Mouse (Mus musculus) embryo, embryonic 11 days (tissue): ENCODE results near the gene Siva1.

Experiments
- DNase-seq: peaks from one replicate; pipeline ENCODE4 v3.0.0-alpha.2; 2015

Siva1 gene

DNA sequence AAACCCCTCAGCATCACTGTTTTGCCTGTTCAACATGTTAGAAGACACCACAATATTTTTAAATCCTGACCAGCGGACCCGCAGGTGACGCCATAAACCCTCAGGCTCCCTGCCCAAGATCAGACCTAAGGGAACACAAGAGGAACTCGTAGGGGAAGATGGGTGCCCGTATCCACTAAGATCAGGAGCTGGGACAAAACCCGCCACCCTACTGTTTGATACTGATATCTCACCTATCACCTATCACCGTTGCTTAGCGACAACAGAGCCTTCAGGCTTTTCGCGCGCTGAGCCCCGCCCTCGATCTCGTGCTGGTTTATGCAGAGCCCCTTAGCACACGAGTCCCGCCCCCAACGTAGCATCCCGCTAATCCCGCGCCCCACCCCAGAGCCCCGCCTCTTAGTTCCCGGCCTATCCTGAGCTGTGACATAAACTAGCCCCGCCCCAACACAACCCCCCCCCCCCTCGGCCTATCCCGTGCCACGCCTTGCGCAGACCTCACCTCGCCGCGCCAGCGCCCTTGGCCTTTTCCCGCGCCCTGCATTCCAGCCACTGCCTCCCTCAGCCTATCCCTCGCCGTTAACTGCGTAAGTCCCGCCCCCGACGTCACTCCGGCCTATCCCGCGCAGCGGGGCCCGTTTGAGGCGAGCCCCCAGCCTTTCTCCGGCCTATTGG lies at the start of gene Siva1:
Gene Siva1, plus strand, starts transcription at position 500 of the 675 bp plus-strand sequence.
- DNase-seq, result peak; percentile 100

DNA sequence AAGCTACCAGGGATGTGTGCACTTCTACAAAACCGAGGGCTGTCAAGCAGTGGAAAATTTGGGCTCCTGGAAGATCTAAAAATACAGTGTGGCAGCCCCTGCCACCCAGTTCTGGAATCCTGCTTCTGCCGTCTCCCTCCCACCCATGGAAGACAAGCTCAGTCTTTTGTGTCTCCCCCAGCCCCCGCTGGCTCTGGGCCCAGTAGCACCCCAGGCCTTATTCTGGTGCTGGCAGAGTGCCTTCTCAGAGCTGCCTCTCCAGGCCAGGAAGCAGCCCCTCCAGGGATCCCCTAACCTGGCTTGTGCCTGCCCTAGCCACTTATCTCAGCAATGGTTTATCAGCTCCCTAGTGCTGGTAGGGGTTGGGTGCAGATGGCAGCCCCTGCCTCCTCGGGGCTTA lies 49.5 kb upstream of the Siva1 start:
- no peak for DNase-seq

DNA sequence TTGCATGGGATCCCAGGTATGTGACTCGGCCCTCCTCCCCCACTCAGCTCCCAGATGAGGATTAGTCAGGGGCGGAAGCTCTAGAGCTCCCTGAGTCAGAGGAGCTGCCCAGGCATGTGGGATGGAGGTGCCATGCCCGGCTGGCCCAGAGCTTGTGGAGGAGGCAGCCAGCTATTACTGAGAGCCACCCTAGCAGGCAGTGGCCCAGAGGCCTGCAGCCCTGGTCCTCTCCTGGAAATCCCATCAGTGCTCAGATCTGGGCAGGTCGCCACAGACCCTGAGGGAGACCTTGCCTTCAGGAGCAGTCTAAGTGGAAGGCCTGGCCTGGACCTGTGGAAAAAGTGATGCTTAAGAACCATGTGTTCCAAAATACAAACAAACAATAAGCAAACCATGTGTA lies 48.9 kb upstream of the Siva1 start:
- DNase-seq, result no peak

DNA sequence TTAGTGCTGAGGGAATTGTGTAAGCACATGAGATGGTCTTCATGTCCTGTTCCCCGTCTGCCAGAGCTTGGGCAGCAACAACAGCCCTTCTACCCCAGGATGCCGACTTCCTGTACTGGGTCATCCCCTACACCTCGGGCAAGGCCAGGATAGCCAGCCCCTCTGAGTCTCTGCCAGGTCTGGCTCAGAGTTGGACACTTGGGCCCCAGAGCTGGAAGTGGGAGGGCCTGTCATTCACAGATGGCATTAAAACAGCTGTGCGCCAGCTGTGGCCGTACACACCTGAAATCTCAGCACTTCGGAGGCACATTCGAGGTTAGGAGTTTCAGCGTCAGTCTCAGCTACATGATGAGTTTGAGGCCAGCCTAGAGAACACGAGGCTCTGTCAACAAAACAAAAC lies 48.0 kb upstream of the Siva1 start:
- DNase-seq, result no peak

DNA sequence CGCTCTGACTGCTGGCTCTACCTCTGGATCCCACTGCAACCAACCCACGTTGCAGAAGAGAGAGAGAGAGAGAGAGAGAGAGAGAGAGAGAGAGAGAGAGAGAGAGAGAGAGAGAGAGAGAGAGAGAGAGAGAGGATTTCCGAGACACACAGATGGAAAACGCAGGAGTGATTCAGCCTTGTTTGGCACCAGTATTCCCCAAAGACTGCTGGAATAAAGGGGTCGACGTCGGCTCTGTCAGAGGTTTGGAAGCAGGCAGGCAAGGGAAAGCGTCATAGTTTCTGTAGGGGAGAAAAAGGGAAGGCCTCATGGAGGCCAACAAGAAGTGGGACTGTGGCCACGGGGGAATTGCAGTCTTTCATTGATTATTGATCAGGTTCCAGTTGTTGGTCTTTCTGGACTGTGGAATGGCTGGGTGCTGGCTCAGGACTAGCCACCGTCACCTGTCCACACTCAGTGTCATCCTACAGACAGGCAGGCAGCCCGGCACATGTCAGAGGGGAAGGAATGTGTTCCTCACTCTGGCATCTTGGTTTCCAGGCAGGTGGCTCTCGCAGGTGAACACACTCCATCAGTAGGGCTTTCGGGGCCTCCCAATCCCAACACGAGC lies 47.5 kb upstream of the Siva1 start:
- DNase-seq, result no peak

DNA sequence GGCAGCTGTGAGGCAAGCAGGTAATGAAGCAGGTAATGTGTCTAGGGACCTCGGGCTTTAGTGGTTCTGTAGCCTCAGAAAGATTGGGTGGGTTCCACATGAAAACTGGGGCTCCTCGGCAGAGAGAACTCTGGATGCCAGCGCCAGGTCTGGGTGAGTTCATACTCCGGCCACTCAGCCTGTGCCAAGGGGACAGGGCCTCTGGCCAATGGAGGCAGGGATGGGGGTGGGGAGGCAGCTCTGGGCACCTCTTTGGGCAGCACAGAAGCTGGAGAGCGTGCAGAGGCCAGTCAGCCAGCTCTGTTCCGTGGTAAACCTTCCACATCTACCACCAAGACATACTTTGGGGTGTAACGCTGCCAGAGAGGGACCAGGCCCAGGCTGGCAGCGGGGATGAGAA lies 46.9 kb upstream of the Siva1 start:
- no peak for DNase-seq

DNA sequence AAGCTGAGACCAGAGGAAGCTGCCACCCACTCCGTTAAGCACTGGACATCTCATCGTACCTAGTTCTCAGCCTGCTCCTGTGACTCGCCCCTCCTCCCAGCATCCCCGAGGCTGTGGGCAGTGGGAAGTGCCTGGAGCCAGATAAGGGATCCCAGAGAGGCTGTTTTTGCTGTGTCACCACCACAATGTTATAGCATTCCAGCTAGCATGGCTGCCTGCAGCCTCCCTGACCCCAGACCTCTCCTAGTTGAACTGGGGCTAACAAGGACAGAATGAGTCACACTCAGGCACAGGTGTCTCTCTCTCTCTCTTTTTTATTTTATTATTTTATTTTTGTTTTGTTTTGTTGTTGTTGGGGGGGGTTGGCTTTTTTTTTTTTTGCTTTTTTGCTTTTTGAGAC lies 45.3 kb upstream of the Siva1 start:
- no peak for DNase-seq

DNA sequence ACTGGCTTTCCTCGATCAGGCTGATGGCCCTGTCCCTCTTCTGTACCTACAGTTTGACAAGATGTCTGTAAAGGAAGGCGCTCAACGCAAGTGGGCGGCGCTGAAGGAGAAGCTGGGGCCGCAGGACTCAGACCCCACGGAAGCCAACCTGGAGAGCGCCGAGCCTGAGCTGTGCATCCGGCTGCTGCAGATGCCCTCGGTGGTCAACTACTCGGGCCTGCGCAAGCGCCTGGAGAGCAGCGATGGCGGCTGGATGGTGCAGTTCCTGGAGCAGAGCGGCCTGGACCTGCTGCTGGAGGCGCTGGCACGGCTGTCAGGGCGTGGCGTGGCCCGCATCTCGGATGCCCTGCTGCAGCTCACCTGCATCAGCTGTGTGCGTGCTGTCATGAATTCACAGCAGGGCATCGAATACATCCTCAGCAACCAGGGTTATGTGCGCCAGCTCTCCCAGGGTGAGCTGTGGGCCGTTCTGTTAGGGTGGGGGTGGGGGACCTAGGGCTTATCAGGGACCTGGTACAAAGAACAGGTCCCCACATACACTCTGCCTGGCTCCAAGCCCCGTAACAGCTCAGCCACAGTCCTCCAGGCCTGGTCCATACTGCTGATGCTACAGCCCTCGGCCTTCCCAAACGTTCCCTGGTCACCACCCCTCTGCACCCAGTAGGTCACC lies 44.4 kb upstream of the Siva1 start:
- DNase-seq, result no peak

DNA sequence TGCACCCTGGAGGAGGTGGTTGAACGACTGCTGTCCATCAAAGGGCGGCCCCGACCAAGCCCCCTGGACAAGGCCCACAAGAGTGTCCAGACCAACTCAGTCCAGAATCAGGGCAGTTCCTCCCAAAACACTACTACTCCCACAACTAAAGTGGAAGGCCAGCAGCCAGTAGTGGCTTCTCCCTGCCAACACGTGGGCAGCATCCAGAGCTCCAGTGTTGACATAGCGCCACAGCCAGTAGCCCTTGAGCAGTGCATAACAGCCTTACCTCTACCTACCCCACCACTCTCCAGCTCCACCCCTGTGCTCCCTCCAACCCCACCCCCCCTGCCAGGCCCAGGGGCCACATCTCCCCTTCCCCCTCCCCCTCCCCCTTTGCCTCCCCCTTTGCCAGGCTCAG lies 40.5 kb upstream of the Siva1 start:
- DNase-seq, result no peak

DNA sequence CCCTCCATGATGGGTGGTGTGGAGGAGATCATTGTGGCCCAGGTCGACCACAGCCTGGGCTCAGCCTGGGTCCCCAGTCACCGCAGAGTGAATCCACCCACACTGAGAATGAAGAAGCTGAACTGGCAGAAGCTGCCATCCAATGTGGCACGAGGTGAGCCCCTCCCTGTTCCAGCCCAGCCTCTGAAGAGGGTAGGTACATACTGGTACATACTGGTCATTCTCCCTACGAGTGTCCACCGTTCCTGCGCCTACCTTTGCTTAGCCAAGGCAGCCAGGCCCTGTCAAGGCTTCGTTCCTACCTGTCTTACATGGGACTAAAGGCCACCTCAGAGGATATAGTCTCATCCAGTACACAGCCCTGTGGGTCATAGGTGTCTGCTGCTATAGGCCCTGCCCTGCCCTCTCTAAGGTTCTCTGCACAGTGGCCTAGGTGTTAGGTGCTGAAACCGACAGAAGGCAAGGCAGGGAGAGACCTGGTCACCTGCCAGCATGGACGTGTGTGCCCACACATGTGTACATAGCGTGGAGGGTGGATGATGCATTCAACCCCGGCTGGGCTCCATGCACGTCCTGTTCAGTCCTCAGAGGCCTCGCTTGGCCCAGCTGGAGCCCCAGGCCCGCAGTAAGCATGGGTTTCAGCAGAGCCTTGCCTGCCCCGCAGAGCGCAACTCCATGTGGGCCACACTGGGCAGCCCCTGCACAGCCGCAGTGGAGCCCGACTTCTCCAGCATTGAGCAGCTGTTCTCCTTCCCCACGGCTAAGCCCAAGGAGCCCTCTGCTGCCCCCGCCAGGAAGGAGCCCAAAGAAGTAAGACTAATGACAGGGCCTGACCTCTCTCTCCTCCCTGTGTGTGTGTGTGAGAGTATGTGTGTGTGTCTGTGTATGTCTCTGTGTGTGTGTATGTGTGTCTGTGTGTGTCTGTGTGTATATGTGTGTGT lies 39.5 kb upstream of the Siva1 start:
- DNase-seq, result peak; percentile 75

DNA sequence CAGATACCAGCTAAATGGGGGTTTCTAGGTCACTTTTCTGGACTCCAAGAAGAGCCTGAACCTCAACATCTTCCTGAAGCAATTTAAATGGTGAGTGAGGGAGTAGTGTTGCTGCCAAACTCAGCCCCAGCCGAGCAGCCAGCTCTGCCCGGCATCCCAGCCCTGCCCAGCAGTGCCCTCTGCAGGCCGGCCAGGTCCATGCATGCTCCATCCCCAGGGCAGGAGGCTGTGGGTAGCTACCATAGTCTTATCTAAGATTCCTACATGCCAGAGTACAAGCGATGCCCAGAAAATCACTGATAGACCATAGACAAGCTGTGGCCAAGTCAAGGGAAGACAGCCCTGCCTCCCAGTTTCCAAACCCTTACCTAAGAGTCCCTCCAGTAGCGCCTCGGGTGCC lies 38.7 kb upstream of the Siva1 start:
- peak; percentile 67 for DNase-seq

DNA sequence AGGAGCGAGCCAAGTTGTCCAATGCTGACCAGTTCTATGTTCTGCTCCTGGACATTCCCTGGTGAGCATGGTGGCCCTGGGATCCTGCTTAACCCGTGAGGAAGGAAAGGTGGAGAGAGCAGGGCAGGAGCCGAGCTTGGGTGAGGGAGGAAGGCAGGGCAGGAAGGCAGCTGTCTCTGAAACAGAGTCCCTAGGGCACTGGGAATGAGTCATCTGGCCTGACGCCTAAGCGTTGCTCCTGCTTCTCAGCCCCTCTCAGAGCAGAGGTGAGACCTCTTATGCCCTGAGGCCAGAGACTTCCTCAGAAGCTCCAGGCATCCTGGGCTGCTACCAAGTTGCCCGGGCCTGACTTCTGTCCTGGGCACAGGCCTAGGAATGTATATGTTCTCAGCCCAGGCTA lies 37.5 kb upstream of the Siva1 start:
- no peak for DNase-seq

DNA sequence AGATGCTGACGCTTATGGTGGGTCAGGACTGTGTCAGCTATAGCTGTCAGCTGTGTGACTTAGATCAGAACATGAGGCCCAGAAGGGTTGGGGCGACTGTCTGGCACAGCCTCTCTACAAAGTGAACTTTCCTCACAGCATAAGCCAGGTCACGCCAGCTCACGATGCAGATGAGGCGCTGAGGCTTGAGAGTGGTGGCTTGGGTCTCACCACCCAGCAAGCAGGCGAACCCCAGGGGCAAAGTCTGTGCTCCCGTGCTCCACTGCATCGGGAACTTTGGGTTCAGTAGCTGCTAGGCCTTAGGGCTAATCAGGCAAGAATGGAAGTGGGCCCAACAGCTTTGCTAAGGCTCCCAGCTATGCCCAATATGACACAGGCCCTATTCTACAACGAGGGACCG lies 35.4 kb upstream of the Siva1 start:
- no peak for DNase-seq

DNA sequence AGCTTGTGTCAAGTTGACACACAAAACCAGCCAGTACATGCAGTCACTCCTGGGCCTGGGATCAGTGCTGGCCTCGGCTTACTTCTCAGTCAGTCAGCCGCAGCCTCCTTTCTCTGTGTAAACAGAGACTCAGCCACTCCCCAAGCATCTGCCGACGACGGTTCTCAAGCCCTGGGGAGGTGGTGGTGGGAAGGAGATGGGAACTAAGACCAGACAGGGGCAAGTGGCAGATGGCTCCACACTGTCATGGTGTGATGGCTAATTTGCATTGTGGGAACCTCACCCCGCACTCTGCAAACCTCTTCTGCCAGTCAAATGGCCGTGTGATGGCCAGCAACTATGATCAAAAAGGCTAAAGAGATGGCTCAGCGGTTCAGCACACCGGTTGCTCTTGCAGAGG lies 27.8 kb upstream of the Siva1 start:
- no peak for DNase-seq

DNA sequence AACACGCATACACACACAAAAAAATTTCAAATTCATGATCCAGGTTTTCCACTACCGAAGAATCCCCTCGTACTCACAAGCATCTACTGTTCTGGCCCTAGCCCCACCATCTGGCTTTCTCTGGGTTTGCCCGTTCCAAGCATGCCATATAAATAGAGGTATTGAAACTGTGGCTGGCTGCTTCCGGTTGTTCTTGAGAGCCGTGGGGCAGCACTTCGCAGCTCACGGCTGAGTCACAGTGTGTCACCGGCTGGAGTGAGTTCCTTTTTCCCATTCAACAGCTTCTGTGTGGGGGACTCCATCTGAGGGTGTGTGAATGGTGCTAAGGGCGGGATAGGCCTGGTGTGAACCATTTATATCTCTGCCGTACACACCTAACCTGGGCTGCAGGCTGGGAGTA lies 27.3 kb upstream of the Siva1 start:
- DNase-seq, result no peak

DNA sequence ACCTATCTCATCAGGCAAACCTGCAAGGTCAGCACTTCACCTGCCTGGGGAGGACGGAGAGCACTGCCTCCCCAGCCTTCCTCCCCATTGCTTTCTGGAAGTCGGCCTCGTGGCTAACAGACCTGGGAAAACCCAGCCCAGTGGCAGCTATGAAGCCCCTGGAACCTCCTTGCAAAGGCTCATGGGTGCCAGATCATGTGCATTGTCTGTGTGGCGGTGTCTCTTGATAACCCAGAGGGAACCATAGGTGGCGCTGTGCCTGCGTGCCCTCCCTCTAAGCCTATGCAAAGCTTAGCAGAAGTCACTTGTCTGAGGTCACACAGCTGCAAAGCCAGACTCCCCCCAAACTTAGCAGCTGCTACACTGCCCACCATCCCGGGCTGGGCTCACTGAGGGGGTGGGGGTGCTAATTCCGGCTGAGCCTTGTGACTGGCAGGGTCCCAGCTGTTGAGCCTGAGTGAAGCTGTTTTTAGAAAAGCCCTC lies 26.5 kb upstream of the Siva1 start:
- DNase-seq, result peak; percentile 87

DNA sequence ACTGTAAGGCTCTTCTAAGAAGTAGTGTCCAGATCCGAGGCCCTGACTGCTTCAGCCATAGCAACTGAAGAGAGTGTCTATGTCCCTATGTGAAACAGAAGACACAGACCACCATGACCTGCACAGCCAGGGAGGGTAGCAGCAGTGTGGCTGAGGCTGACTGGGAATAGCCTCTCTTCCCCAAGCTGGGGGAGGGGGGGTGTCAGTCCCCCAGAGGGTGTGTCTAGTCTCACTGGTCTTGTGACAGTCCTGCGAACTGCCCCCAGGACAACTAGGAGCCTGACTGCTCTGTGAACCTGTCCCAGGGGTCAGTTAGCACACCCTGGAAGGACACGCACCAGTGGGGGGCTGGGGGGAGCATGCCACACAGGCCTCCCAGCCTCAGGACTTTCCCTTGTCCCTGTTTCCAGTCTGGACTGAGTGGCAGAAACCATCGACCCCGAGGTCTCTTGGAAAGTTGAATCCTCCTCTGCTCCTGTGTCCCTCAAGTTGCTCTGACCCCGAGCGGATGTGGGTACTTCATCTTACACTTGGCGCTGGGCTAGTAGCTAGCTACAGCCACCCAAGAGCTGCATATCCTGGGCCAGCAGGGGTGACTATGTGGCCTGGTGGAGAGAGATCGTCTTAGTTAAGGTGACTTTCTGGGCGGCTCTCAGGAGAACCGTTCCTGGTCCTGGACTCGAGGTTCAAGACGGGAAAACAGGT lies 25.3 kb upstream of the Siva1 start:
- no peak for DNase-seq

DNA sequence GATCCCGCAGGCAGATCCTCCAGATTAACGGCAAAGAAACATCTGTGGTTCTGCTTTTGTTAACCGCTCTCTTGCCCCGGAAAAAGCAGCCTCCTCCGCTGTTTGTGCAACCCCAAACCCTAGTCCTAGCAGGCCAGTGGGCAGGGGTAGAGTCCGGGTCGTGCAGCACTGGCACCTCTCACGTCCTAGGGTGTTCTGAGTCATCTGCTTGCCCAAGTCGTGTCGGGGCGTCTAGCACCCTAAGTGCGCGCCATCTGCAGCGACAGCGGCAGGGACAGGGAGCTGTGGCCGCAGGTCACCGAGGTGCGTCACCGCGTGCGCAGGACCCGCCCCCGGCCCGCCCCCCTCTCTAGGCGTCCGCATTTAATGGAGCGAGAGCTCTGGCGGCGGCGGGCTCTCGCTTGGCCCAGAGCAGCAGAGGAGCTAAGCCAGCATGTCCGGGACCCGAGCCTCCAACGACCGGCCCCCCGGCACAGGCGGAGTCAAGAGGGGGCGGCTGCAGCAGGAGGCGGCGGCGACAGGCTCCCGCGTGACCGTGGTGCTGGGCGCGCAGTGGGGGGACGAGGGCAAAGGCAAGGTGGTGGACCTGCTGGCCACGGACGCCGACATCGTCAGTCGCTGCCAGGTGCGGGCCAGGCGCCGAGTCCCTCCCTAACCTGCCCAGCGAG lies 24.7 kb upstream of the Siva1 start, which contains the start of gene Adssl1:
Gene Adssl1, plus strand, starts transcription at position 360 of the 668 bp plus-strand sequence.
- peak; percentile 75 for DNase-seq

DNA sequence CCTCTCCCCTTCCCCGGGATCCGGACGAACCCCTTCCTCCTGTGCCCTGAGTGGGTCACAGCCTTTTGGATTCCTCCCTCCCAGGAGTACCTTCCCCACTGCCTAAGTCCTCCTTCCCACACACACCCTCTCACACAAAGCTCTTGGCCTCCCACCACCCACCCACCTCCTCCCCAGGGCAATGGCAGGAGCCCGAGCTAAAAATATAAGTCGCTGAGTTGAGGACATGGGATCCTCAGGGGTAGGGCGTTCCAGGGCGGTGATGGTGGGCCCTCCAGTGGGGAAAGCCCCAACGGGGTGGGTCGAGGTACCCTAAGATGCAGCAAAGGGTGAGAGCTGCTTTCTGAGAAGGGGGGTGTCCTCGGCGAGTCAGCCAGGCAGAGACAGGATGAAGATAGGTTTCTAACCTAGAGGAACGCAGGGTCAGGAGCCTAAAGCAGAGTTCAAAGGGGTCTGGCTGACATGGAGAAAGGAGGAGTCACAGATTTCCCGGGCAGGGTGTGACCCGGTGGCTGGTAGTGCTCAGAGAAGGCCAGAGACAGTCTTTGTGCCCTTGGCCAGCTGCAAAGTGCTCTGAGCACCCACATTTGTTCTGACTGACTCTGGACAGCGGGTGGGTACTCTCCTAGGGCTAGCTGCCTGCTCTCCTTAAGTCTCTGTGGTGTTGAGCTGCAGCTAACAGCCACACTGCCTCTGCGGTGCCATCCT lies 24.0 kb upstream of the Siva1 start:
- DNase-seq, result no peak

DNA sequence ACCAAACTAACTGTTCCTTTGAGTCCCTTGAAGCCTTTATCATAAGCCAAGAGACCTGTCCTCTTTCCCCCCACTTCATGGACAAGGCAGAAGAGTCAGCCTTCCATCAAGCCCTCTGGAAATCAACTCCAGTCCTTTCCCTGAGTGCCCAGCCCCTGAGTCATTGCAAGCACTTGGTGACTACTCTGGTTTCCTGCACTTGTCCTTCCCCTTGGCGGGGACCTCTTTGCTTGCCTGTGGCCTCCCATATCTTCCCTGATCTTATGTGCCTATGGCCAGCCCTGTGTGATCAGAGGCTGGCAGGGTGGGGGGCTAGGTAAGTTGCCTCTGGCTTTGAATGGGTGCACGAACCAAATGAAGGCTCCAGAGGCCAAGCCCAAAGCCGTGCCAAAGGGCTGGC lies 22.6 kb upstream of the Siva1 start:
- DNase-seq, result no peak

DNA sequence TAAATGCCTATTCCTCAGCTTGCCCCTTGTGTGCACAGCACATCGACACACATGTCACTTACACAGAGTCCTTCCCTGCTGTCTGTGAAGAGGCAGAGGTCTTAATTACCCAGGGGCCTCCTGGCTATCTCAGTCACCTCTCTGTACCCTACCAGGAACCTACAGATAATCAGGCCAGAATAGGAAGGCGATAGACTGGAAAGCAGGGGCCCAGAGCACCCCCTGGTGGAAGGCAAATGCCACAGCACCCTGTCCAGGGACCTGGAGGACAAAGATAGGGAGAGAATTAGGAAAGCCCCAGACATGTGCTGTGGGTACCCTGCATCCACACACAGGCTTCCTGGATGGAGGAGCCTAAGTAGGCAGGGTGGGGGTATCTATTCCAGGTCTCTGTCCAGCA lies 20.7 kb upstream of the Siva1 start:
- peak; percentile 74 for DNase-seq
